15 mouse cellular contexts compared by ENCODE assay signal in the genomic region with DNA sequence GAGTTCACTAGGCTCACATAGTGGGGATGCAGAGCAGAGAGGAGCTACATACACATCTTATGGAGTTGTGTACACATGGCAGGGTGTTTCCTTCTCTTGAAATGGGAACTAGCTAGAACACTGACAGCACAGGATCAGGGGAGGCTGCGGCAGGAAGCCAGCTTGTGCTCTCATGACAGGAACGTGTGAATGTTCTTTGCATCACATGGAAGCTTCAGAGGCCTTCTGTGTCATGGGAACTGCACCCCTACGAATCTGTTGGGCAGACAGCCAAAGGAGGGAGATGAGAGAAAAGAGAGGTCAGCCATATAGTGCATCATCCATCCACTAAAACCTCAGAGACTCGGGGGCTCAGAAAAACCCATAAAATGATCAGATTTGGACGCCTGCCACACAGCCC.
DNase-seq lines count a peak whose midpoint lies in the region; ATAC-seq and TF ChIP-seq lines count a peak whose summit lies in the region.
"Had no signal": no experiment of that assay in that cellular context is flagged by ENCODE, and none has a peak within 500 bp of the region (broad histone marks: within the 10 kb centered on the region; RNA-seq: fewer than 3 reads in every experiment).

No protein-coding gene starts in this region.

- no peaks in the 10 kb centered on the region for H3K4me1 ChIP-seq in hindbrain, embryonic 13.5 days (replicated peaks)
- H3K4me1 ChIP-seq in hindbrain, embryonic 10.5 days (replicated peaks), result no peaks in the 10 kb centered on the region
- H3K4me1 ChIP-seq in intestine, postnatal 0 days (replicated peaks; ENCODE audit: control insufficient read depth, insufficient read depth, low read length), result no peaks in the 10 kb centered on the region
- H3K4me1 ChIP-seq: embryonic facial prominence, embryonic 15.5 days; forebrain, embryonic 12.5 days; hindbrain, embryonic 15.5 days; neural tube, embryonic 15.5 days had no signal

- no peak overlapping the region for H3K4me3 ChIP-seq in hindbrain, embryonic 13.5 days
- H3K4me3 ChIP-seq in hindbrain, embryonic 10.5 days, result no peak overlapping the region
- no peak overlapping the region for H3K4me3 ChIP-seq in intestine, postnatal 0 days (ENCODE audit: low read depth, low read length)
- H3K4me3 ChIP-seq: embryonic facial prominence, embryonic 15.5 days; forebrain, embryonic 12.5 days; hindbrain, embryonic 15.5 days; megakaryocyte, embryonic 14.5 days; neural tube, embryonic 15.5 days had no signal

- no peak for TF ChIP-seq CTCF in intestine, postnatal 0 days (IDR thresholded peaks at IDR 0.05; ENCODE audit: low read depth)

- DNase-seq in hindbrain, embryonic 10.5 days (ENCODE audit: low spot score), result no peak
- DNase-seq in gastrocnemius, postnatal 14 days, result peak; percentile 24
- DNase-seq in heart, postnatal 10 days, result peak; percentile 33 to 48
- peak; percentile 41 for DNase-seq in lung, postnatal 14 days
- DNase-seq: adrenal gland, adult 8-10 months; kidney, adult 2 months had no signal

- no peaks in the 10 kb centered on the region for H3K27me3 ChIP-seq in hindbrain, embryonic 13.5 days
- H3K27me3 ChIP-seq in hindbrain, embryonic 10.5 days (ENCODE audit: insufficient read depth, poor library complexity, severe bottlenecking), result no peaks in the 10 kb centered on the region
- H3K27me3 ChIP-seq in intestine, postnatal 0 days (replicated peaks; ENCODE audit: control insufficient read depth, insufficient read depth, low read length), result no peaks in the 10 kb centered on the region
- H3K27me3 ChIP-seq: embryonic facial prominence, embryonic 15.5 days; forebrain, embryonic 12.5 days; hindbrain, embryonic 15.5 days; megakaryocyte, embryonic 14.5 days; neural tube, embryonic 15.5 days had no signal

- ATAC-seq in hindbrain, embryonic 13.5 days (ENCODE audit: low FRiP score), result no peak
- no peak for ATAC-seq in megakaryocyte progenitor cell, adult 5-6 weeks (replicated peaks; ENCODE audit: poor library complexity)
- ATAC-seq in intestine, postnatal 0 days, result no peak

- peak overlapping the region; percentile 8; the same call in 1 of the 2 replicates for H3K27ac ChIP-seq in hindbrain, embryonic 13.5 days
- no peak overlapping the region for H3K27ac ChIP-seq in hindbrain, embryonic 10.5 days
- no peak overlapping the region for H3K27ac ChIP-seq in intestine, postnatal 0 days (ENCODE audit: low read depth, low read length)
- H3K27ac ChIP-seq: embryonic facial prominence, embryonic 15.5 days; forebrain, embryonic 12.5 days; hindbrain, embryonic 15.5 days; neural tube, embryonic 15.5 days had no signal

- intact Hi-C loops in gastrocnemius, postnatal 14 days (cut with DNase I; ENCODE audit: low total_unique reads), result no loop called here
- intact Hi-C loops in heart, postnatal 10 days (cut with DNase I), result no loop called here

- WGBS in hindbrain, embryonic 13.5 days, result 70% methylated on average over 5 of the region's 5 CpGs
- 81% methylated on average over 5 of the region's 5 CpGs for WGBS in hindbrain, embryonic 10.5 days
- WGBS in intestine, postnatal 0 days, result 67% methylated on average over 5 of the region's 5 CpGs

- H3K9ac ChIP-seq in hindbrain, embryonic 13.5 days, result no peak overlapping the region
- no peak overlapping the region for H3K9ac ChIP-seq in intestine, postnatal 0 days (ENCODE audit: low read depth, low read length)
- H3K9ac ChIP-seq: embryonic facial prominence, embryonic 15.5 days; forebrain, embryonic 12.5 days; hindbrain, embryonic 15.5 days; neural tube, embryonic 15.5 days had no signal

- H3K4me2 ChIP-seq in hindbrain, embryonic 13.5 days, result no peak overlapping the region
- no peak overlapping the region for H3K4me2 ChIP-seq in intestine, postnatal 0 days (replicated peaks; ENCODE audit: low read depth)
- H3K4me2 ChIP-seq: embryonic facial prominence, embryonic 15.5 days; forebrain, embryonic 12.5 days; hindbrain, embryonic 15.5 days; neural tube, embryonic 15.5 days had no signal

- no peaks in the 10 kb centered on the region for H3K9me3 ChIP-seq in hindbrain, embryonic 13.5 days
- no peaks in the 10 kb centered on the region for H3K9me3 ChIP-seq in hindbrain, embryonic 10.5 days
- no peaks in the 10 kb centered on the region for H3K9me3 ChIP-seq in intestine, postnatal 0 days (ENCODE audit: control insufficient read depth)
- H3K9me3 ChIP-seq: embryonic facial prominence, embryonic 15.5 days; forebrain, embryonic 12.5 days; G1E; hindbrain, embryonic 15.5 days; megakaryocyte, embryonic 14.5 days; neural tube, embryonic 15.5 days had no signal

- H3K36me3 ChIP-seq in hindbrain, embryonic 13.5 days, result no peaks in the 10 kb centered on the region
- H3K36me3 ChIP-seq in hindbrain, embryonic 10.5 days, result no peaks in the 10 kb centered on the region
- no peaks in the 10 kb centered on the region for H3K36me3 ChIP-seq in intestine, postnatal 0 days (ENCODE audit: control insufficient read depth, insufficient read depth)
- H3K36me3 ChIP-seq: embryonic facial prominence, embryonic 15.5 days; forebrain, embryonic 12.5 days; G1E; hindbrain, embryonic 15.5 days; neural tube, embryonic 15.5 days had no signal
